Comparison of ENCODE assay signal across 18 mouse cellular contexts in genomic region chr2:56539828-56540227, GRCm38 (mm10).
DNase-seq lines count a peak whose midpoint lies in the region; ATAC-seq and TF ChIP-seq lines count a peak whose summit lies in the region.
"Had no signal": no experiment of that assay in that cellular context is flagged by ENCODE, and none has a peak within 500 bp of the region (broad histone marks: within the 10 kb centered on the region; RNA-seq: fewer than 3 reads in every experiment).

No protein-coding gene starts in this region.

- H3K9ac ChIP-seq in hindbrain, embryonic 14.5 days: no peak overlapping the region
- no peak overlapping the region for H3K9ac ChIP-seq in hindbrain, postnatal 0 days (replicated peaks; ENCODE audit: low read length)
- H3K9ac ChIP-seq in hindbrain, embryonic 15.5 days: no peak overlapping the region
- H3K9ac ChIP-seq: embryonic facial prominence, embryonic 12.5 days; liver, postnatal 0 days; midbrain, embryonic 12.5 days had no signal

- DNase-seq in hindbrain, embryonic 14.5 days (ENCODE audit: low spot score): no peak
- DNase-seq in hindbrain, postnatal 0 days (ENCODE audit: low spot score): no peak
- DNase-seq in right cerebral cortex, postnatal 10 days (ENCODE audit: low spot score in 2 of 2): peak; percentile 30 to 31
- DNase-seq in right cerebral cortex, adult 18-20 months: no peak
- peak; percentile 3 to 5 for DNase-seq in layer of hippocampus, postnatal 36 days
- no peak for DNase-seq in thymus, postnatal 10 days (ENCODE audit: low spot score in 2 of 2)
- DNase-seq in lung, postnatal 14 days: no peak
- DNase-seq: adrenal gland, adult 8-10 months; B cell, adult 2 months; cerebellum, adult 18-20 months; kidney, adult 11 months; liver; liver, postnatal 0 days; thymus, postnatal 25 days had no signal

- TF ChIP-seq CTCF in hindbrain, postnatal 0 days (IDR thresholded peaks at IDR 0.05; ENCODE audit: low read depth): no peak

- no peaks in the 10 kb centered on the region for H3K27me3 ChIP-seq in hindbrain, embryonic 14.5 days (ENCODE audit: control insufficient read depth, insufficient read depth, low read length)
- no peaks in the 10 kb centered on the region for H3K27me3 ChIP-seq in hindbrain, postnatal 0 days (ENCODE audit: insufficient read depth, low read length)
- no peaks in the 10 kb centered on the region for H3K27me3 ChIP-seq in hindbrain, embryonic 15.5 days
- H3K27me3 ChIP-seq: embryonic facial prominence, embryonic 12.5 days; midbrain, embryonic 12.5 days had no signal

- H3K4me1 ChIP-seq in hindbrain, embryonic 14.5 days (replicated peaks; ENCODE audit: control insufficient read depth, insufficient read depth, low read length): 0 out of 2 replicates have a peak, but pooled peaks cover 4% of the 10 kb centered on the region
- no peaks in the 10 kb centered on the region for H3K4me1 ChIP-seq in hindbrain, postnatal 0 days (ENCODE audit: insufficient read depth, low read length)
- no peaks in the 10 kb centered on the region; the same call in 1 of the 2 replicates for H3K4me1 ChIP-seq in hindbrain, embryonic 15.5 days (replicated peaks)
- H3K4me1 ChIP-seq: embryonic facial prominence, embryonic 12.5 days had no signal

- H3K4me2 ChIP-seq in hindbrain, embryonic 14.5 days (replicated peaks): no peak overlapping the region
- no peak overlapping the region for H3K4me2 ChIP-seq in hindbrain, postnatal 0 days (ENCODE audit: low read depth, low read length)
- 0 out of 2 replicates have a peak overlapping the region, but pooled peaks have one; percentile 24 for H3K4me2 ChIP-seq in hindbrain, embryonic 15.5 days
- H3K4me2 ChIP-seq: embryonic facial prominence, embryonic 12.5 days; midbrain, embryonic 12.5 days had no signal

- no peak overlapping the region for H3K27ac ChIP-seq in hindbrain, embryonic 14.5 days
- no peak overlapping the region for H3K27ac ChIP-seq in hindbrain, postnatal 0 days
- H3K27ac ChIP-seq in hindbrain, embryonic 15.5 days (replicated peaks): no peak overlapping the region
- H3K27ac ChIP-seq: embryonic facial prominence, embryonic 12.5 days; kidney, postnatal 0 days; midbrain, embryonic 12.5 days had no signal

- H3K36me3 ChIP-seq in hindbrain, embryonic 14.5 days (replicated peaks; ENCODE audit: control insufficient read depth, insufficient read depth): no peaks in the 10 kb centered on the region
- no peaks in the 10 kb centered on the region for H3K36me3 ChIP-seq in hindbrain, postnatal 0 days (ENCODE audit: insufficient read depth, low read length)
- no peaks in the 10 kb centered on the region for H3K36me3 ChIP-seq in hindbrain, embryonic 15.5 days
- H3K36me3 ChIP-seq: embryonic facial prominence, embryonic 12.5 days; midbrain, embryonic 12.5 days had no signal

- WGBS in hindbrain, embryonic 14.5 days: 62% methylated on average over 8 of the region's 8 CpGs
- 61% methylated on average over 8 of the region's 8 CpGs for WGBS in hindbrain, postnatal 0 days
- WGBS in hindbrain, embryonic 15.5 days: 51% methylated on average over 8 of the region's 8 CpGs

- H3K9me3 ChIP-seq in hindbrain, embryonic 14.5 days (ENCODE audit: control insufficient read depth, low read length): no peaks in the 10 kb centered on the region
- no peaks in the 10 kb centered on the region for H3K9me3 ChIP-seq in hindbrain, postnatal 0 days (ENCODE audit: low read length)
- H3K9me3 ChIP-seq in hindbrain, embryonic 15.5 days: no peaks in the 10 kb centered on the region
- H3K9me3 ChIP-seq: embryonic facial prominence, embryonic 12.5 days; midbrain, embryonic 12.5 days had no signal

- peak; percentile 76; the same call in 1 of the 2 replicates for ATAC-seq in hindbrain, embryonic 14.5 days (ENCODE audit: low FRiP score)
- ATAC-seq in hindbrain, postnatal 0 days: no peak; the same call in 1 of the 2 replicates
- ATAC-seq in hindbrain, embryonic 15.5 days (ENCODE audit: low FRiP score, low read depth): no peak
- ATAC-seq: liver, postnatal 0 days had no signal

- no peak overlapping the region for H3K4me3 ChIP-seq in hindbrain, embryonic 14.5 days (replicated peaks; ENCODE audit: low read length)
- no peak overlapping the region for H3K4me3 ChIP-seq in hindbrain, postnatal 0 days (ENCODE audit: low read length)
- no peak overlapping the region for H3K4me3 ChIP-seq in hindbrain, embryonic 15.5 days
- H3K4me3 ChIP-seq: embryonic facial prominence, embryonic 12.5 days; midbrain, embryonic 12.5 days had no signal

Comparison
In these comparisons a context has a peak if more than half of its experiments do, and no peak if none do; other contexts are left out.
1. DNase-seq: peak in right cerebral cortex, postnatal 10 days (2 of 2) and layer of hippocampus, postnatal 36 days (2 of 2); none in hindbrain, embryonic 14.5 days (single experiment), hindbrain, postnatal 0 days (single experiment), right cerebral cortex, adult 18-20 months (single experiment), thymus, postnatal 10 days (0 of 2) and lung, postnatal 14 days (single experiment).